Mouse (Mus musculus): ENCODE data around the gene Med21. TPM values are rescaled to one million over a fixed set of nuclear protein-coding genes. Genes with fewer than 3 reads are reported as not detected.

The Med21 gene
- total and polyA plus RNA-seq, 3 experiments: 42.4 to 124 (median 56.0) TPM

DNA sequence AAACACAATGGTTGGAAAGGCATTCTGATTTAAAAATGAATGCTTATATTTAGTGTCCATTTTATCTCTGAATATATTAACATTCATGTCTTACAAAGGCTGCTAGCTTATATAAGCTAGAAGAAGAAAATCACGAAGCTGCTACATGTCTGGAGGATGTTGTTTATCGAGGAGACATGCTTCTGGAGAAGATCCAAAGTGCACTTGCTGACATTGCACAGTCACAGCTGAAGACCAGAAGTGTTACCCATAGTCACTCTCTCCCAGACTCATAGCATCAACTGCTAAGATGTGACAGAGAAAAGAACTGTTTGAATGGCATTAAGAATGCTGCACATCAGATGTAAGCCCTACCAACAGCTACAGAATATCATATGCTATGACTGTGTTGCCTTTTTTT is 7.7 kb downstream of the Med21 start:
- no peak overlapping the region for H3K27ac ChIP-seq (ENCODE audit: insufficient read depth, low read depth)
- in situ Hi-C loops (cut with MboI; ENCODE audit: low pct_ligation_motif_present, low pct_unique_long_range_greater_than_20kb, low sequenced_read_pairs) (loop anchor here (25.0 kb wide), 1 partner anchor 337 kb away; no protein-coding TSS in a partner anchor), dilution Hi-C loops (cut with MboI; ENCODE audit: extremely low pct_ligation_motif_present, extremely low pct_unique_long_range_greater_than_20kb, low sequenced_read_pairs) (no loop called here)
- no peak overlapping the region for H3K9ac ChIP-seq (ENCODE audit: insufficient read depth, low read depth)
- H3K4me2 ChIP-seq (ENCODE audit: insufficient read depth, low read depth, poor library complexity, severe bottlenecking): no peak overlapping the region
- H3K27me3 ChIP-seq (replicated peaks): no peaks in the 10 kb centered on the region
- no peak for DNase-seq (ENCODE audit: extremely low read depth)
- H3K4me1 ChIP-seq (ENCODE audit: control insufficient read depth in 1 of 2, insufficient read depth in 2 of 2): no peaks in the 10 kb centered on the region
- no peaks in the 10 kb centered on the region for H3K9me3 ChIP-seq (replicated peaks; ENCODE audit: low read length)
- TF ChIP-seq USF1 (IDR thresholded peaks at IDR 0.05; ENCODE audit: low read depth, low read length): no peak
- TF ChIP-seq PAX5 (IDR thresholded peaks at IDR 0.05; ENCODE audit: low read length): no peak
- no peak for TF ChIP-seq RAD21 (IDR thresholded peaks at IDR 0.05; ENCODE audit: low read depth, low read length)
- no peak for TF ChIP-seq TCF12 (IDR thresholded peaks at IDR 0.05; ENCODE audit: low read depth, low read length)
- no peak for TF ChIP-seq ZNF384 (IDR thresholded peaks at IDR 0.05; ENCODE audit: low read depth, low read length)
- TF ChIP-seq JUN (IDR thresholded peaks at IDR 0.05; ENCODE audit: insufficient read depth, low read depth, low read length): no peak
- no peak for TF ChIP-seq ETS1 (conservative IDR thresholded peaks at IDR 0.05; ENCODE audit: low read depth, low read length)
- no peak for TF ChIP-seq MXI1 (IDR thresholded peaks at IDR 0.05; ENCODE audit: low read depth, low read length)
- no peak for TF ChIP-seq UBTF (IDR thresholded peaks at IDR 0.05; ENCODE audit: low read depth, low read length)
- TF ChIP-seq MAX (IDR thresholded peaks at IDR 0.05; ENCODE audit: low read length): no peak
- no peak for TF ChIP-seq SIN3A (IDR thresholded peaks at IDR 0.05; ENCODE audit: low read length)
- no peak for TF ChIP-seq NELFE (IDR thresholded peaks at IDR 0.05; ENCODE audit: low read depth, low read length)
- no peak for TF ChIP-seq GABPA (IDR thresholded peaks at IDR 0.05; ENCODE audit: insufficient replicate concordance, low read depth, low read length)
- TF ChIP-seq MEF2A (IDR thresholded peaks at IDR 0.05; ENCODE audit: borderline replicate concordance, low read depth, low read length): no peak
- TF ChIP-seq EP300 (IDR thresholded peaks at IDR 0.05; ENCODE audit: low read length): no peak
- no peak for TF ChIP-seq HCFC1 (IDR thresholded peaks at IDR 0.05; ENCODE audit: low read depth, low read length)
- H3K79me2 ChIP-seq (replicated peaks; ENCODE audit: control insufficient read depth, extremely low read depth, insufficient read depth, poor library complexity, severe bottlenecking): peaks cover 9% of the 10 kb centered on the region
- no peak overlapping the region for H3K4me3 ChIP-seq (replicated peaks in 1 of 3; ENCODE audit: low read depth in 2 of 3, low read length in 2 of 3, poor library complexity in 1 of 3)
- H3K36me3 ChIP-seq (replicated peaks in 1 of 2; ENCODE audit: control insufficient read depth in 1 of 2, insufficient read depth in 1 of 2, low read length in 1 of 2): peaks cover 8 to 20% of the 10 kb centered on the region in 2 experiments

DNA sequence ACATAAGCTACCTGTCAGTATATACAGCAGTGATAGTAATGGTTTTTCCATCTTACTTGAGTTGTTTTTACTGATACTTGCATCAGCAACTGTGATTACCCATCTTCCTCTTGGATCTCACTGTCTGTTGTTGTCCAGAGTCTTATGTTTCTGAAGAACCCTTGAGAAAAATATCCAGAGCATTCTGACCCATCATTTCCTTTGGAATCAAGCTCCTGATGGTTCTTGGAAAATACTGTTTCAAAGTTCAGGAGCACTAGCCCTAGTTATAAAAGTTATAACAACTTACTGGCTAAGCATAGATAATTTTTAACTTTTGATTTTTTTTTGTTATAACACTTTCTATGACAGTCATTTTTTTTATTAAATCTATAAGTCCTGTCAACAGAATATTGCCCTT is 9.1 kb downstream of the Med21 start:
- TF ChIP-seq CHD2 (IDR thresholded peaks at IDR 0.05; ENCODE audit: low read length) (no peak), MEF2A (IDR thresholded peaks at IDR 0.05; ENCODE audit: borderline replicate concordance, low read depth, low read length) (no peak), MXI1 (IDR thresholded peaks at IDR 0.05; ENCODE audit: low read depth, low read length) (no peak), USF2 (conservative IDR thresholded peaks at IDR 0.05; ENCODE audit: low read depth, low read length) (no peak), POLR2AphosphoS2 (IDR thresholded peaks at IDR 0.05; ENCODE audit: low read depth, low read length) (no peak), TCF12 (IDR thresholded peaks at IDR 0.05; ENCODE audit: low read depth, low read length) (no peak), ZC3H11A (IDR thresholded peaks at IDR 0.05; ENCODE audit: low read depth, low read length) (no peak), IRF4 (IDR thresholded peaks at IDR 0.05; ENCODE audit: low read depth, low read length) (no peak), JUN (IDR thresholded peaks at IDR 0.05; ENCODE audit: insufficient read depth, low read depth, low read length) (no peak), POLR2A (IDR thresholded peaks at IDR 0.05; ENCODE audit: low read depth, low read length) (no peak), JUND (conservative IDR thresholded peaks at IDR 0.05; ENCODE audit: low read depth, low read length) (no peak), HCFC1 (IDR thresholded peaks at IDR 0.05; ENCODE audit: low read depth, low read length) (no peak), NELFE (IDR thresholded peaks at IDR 0.05; ENCODE audit: low read depth, low read length) (no peak), RCOR1 (conservative IDR thresholded peaks at IDR 0.05; ENCODE audit: low read depth, low read length) (no peak), TBP (conservative IDR thresholded peaks at IDR 0.05; ENCODE audit: low read depth, low read length) (no peak), BHLHE40 (IDR thresholded peaks at IDR 0.05; ENCODE audit: low read depth, low read length) (no peak), ZNF384 (IDR thresholded peaks at IDR 0.05; ENCODE audit: low read depth, low read length) (no peak), USF1 (IDR thresholded peaks at IDR 0.05; ENCODE audit: low read depth, low read length) (no peak)
- H3K27ac ChIP-seq (ENCODE audit: insufficient read depth, low read depth): no peak overlapping the region
- dilution Hi-C loops (cut with MboI; ENCODE audit: extremely low pct_ligation_motif_present, extremely low pct_unique_long_range_greater_than_20kb, low sequenced_read_pairs): no loop called here

More for the DNA sequence above, 9.1 kb downstream of the Med21 start:
- H3K79me2 ChIP-seq (replicated peaks; ENCODE audit: control insufficient read depth, extremely low read depth, insufficient read depth, poor library complexity, severe bottlenecking): peaks cover 6% of the 10 kb centered on the region; the same call in 1 of the 2 replicates
- no peak overlapping the region for H3K9ac ChIP-seq (ENCODE audit: insufficient read depth, low read depth)
- in situ Hi-C loops (cut with MboI; ENCODE audit: low pct_ligation_motif_present, low pct_unique_long_range_greater_than_20kb, low sequenced_read_pairs): loop anchor here (25.0 kb wide), 1 partner anchor 336 kb away; no protein-coding TSS in a partner anchor
- no peaks in the 10 kb centered on the region for H3K9me3 ChIP-seq (replicated peaks; ENCODE audit: low read length)
- H3K36me3 ChIP-seq (replicated peaks in 1 of 2; ENCODE audit: control insufficient read depth in 1 of 2, insufficient read depth in 1 of 2, low read length in 1 of 2): peaks cover 8 to 20% of the 10 kb centered on the region in 2 experiments
- no peaks in the 10 kb centered on the region for H3K27me3 ChIP-seq (replicated peaks)
- H3K4me1 ChIP-seq (ENCODE audit: control insufficient read depth in 1 of 2, insufficient read depth in 2 of 2): no peaks in the 10 kb centered on the region
- H3K4me3 ChIP-seq (replicated peaks in 1 of 3; ENCODE audit: low read depth in 2 of 3, low read length in 2 of 3, poor library complexity in 1 of 3): no peak overlapping the region
- no peak for DNase-seq (ENCODE audit: extremely low read depth)
- H3K4me2 ChIP-seq (ENCODE audit: insufficient read depth, low read depth, poor library complexity, severe bottlenecking): no peak overlapping the region

Measured in CH12.LX (cell line).